Mouse (Mus musculus): ENCODE data around the gene Eid2b. TPM values are rescaled to one million over a fixed set of nuclear protein-coding genes. Genes with fewer than 3 reads are reported as not detected.
"Not testable (repeated sequence)": the region's sequence is repeated elsewhere in the genome, so short reads cannot be mapped to it uniquely, and the experiment has no call there.

Eid2b gene
- polyA plus RNA-seq (2015; fragmentation: Nextera tagmentation; extraction: Ambion mirVana) = 7.5 and 8.5 TPM in 2 replicates

- peak; percentile 93 for DNase-seq (ENCODE audit: low spot score)
These were observed at the start of gene Eid2b for GRCm38 (mm10) chr7:28277615-28278278. Gene Eid2b, plus strand, starts transcription at chr7:28277739.

- DNase-seq (ENCODE audit: low spot score) = not testable (repeated sequence)
These were observed 33.6 kb upstream of the Eid2b start for GRCm38 (mm10) chr7:28243943-28244342.

GRCm38 (mm10) chr7:28248957-28249356, 28.6 kb upstream of the Eid2b start:
- DNase-seq (ENCODE audit: low spot score) = no peak

- no peak for DNase-seq (ENCODE audit: low spot score)
These were observed 25.6 kb upstream of the Eid2b start for GRCm38 (mm10) chr7:28251976-28252375.

GRCm38 (mm10) chr7:28254591-28254990, 22.9 kb upstream of the Eid2b start:
- no peak for DNase-seq (ENCODE audit: low spot score)

- DNase-seq (ENCODE audit: low spot score) = peak; percentile 16
These were observed 22.1 kb upstream of the Eid2b start for GRCm38 (mm10) chr7:28255476-28255875.

GRCm38 (mm10) chr7:28262861-28263260, 14.7 kb upstream of the Eid2b start:
- DNase-seq (ENCODE audit: low spot score) = no peak

GRCm38 (mm10) chr7:28263786-28264185, 13.8 kb upstream of the Eid2b start:
- DNase-seq (ENCODE audit: low spot score) = peak; percentile 71

GRCm38 (mm10) chr7:28265391-28265790, 12.1 kb upstream of the Eid2b start:
- no peak for DNase-seq (ENCODE audit: low spot score)

GRCm38 (mm10) chr7:28267129-28268041, 10.2 kb upstream of the Eid2b start, which contains the start of gene Eid2:
Gene Eid2, plus strand, starts transcription at chr7:28267881.
- DNase-seq (ENCODE audit: low spot score) = peak; percentile 67

- DNase-seq (ENCODE audit: low spot score) = no peak
These were observed 9.5 kb upstream of the Eid2b start for GRCm38 (mm10) chr7:28268042-28268531.

- no peak for DNase-seq (ENCODE audit: low spot score)
These were observed 9.0 kb upstream of the Eid2b start for GRCm38 (mm10) chr7:28268576-28268975.

GRCm38 (mm10) chr7:28269355-28269754, 8.2 kb upstream of the Eid2b start:
- no peak for DNase-seq (ENCODE audit: low spot score)

- no peak for DNase-seq (ENCODE audit: low spot score)
These were observed 5.8 kb upstream of the Eid2b start for GRCm38 (mm10) chr7:28271761-28272160.

GRCm38 (mm10) chr7:28277237-28277614, 313 bp upstream of the Eid2b start:
- no peak for DNase-seq (ENCODE audit: low spot score)

GRCm38 (mm10) chr7:28278279-28278652, 727 bp downstream of the Eid2b start:
- DNase-seq (ENCODE audit: low spot score) = no peak

- DNase-seq (ENCODE audit: low spot score) = no peak
These were observed 3.1 kb downstream of the Eid2b start for GRCm38 (mm10) chr7:28280630-28281029.

GRCm38 (mm10) chr7:28290165-28290564, 12.6 kb downstream of the Eid2b start:
- no peak for DNase-seq (ENCODE audit: low spot score)

- DNase-seq (ENCODE audit: low spot score) = no peak
These were observed 13.4 kb downstream of the Eid2b start, which contains the start of gene Selenov for GRCm38 (mm10) chr7:28290638-28291590. Gene Selenov, minus strand, starts transcription at chr7:28291186.

- DNase-seq (ENCODE audit: low spot score) = peak; percentile 34
These were observed 16.9 kb downstream of the Eid2b start for GRCm38 (mm10) chr7:28294481-28294880.
